Mouse (Mus musculus): ENCODE measurements around the gene Pgpep1. TPM values are rescaled to one million over a fixed set of nuclear protein-coding genes. Genes with fewer than 3 reads are reported as not detected.

The Pgpep1 gene
- total and polyA plus RNA-seq, 3 experiments, result 12.3 to 30.0 (median 22.9) TPM

GRCm38 (mm10) chr8:70653226-70653625 is 7.0 kb downstream of the Pgpep1 start:
- in situ Hi-C loops (cut with MboI; ENCODE audit: low pct_ligation_motif_present, low pct_unique_long_range_greater_than_20kb, low sequenced_read_pairs), result no loop called here
- DNase-seq (ENCODE audit: extremely low read depth), result peak; percentile 67

GRCm38 (mm10) chr8:70650351-70650750 is 9.8 kb downstream of the Pgpep1 start:
- Histone ChIP-seq H3K4me1 (ENCODE audit: control insufficient read depth in 1 of 2, insufficient read depth in 2 of 2) (peaks cover 32 to 74% of the 10 kb centered on the region in 2 experiments), H3K27me3 (replicated peaks) (no peaks in the 10 kb centered on the region), H3K4me3 (replicated peaks in 1 of 3; ENCODE audit: low read depth in 2 of 3, low read length in 2 of 3, poor library complexity in 1 of 3) (no peak overlapping the region), H3K36me3 (replicated peaks in 1 of 2; ENCODE audit: control insufficient read depth in 1 of 2, insufficient read depth in 1 of 2, low read length in 1 of 2) (peaks cover 26 to 67% of the 10 kb centered on the region in 2 experiments), H3K9me3 (replicated peaks; ENCODE audit: low read length) (no peaks in the 10 kb centered on the region), H3K4me2 (ENCODE audit: insufficient read depth, low read depth, poor library complexity, severe bottlenecking) (no peak overlapping the region), H3K27ac (ENCODE audit: insufficient read depth, low read depth) (no peak overlapping the region), H3K79me2 (replicated peaks; ENCODE audit: control insufficient read depth, extremely low read depth, insufficient read depth, poor library complexity, severe bottlenecking) (no peaks in the 10 kb centered on the region), H3K9ac (ENCODE audit: insufficient read depth, low read depth) (no peak overlapping the region)
- no peak for DNase-seq (ENCODE audit: extremely low read depth)
- no peak for TF ChIP-seq ZNF384 (IDR thresholded peaks at IDR 0.05; ENCODE audit: low read depth, low read length)
- TF ChIP-seq MYC (IDR thresholded peaks at IDR 0.05; ENCODE audit: low read depth, low read length), result no peak
- TF ChIP-seq CTCF (conservative IDR thresholded peaks at IDR 0.05 in 1 of 2, IDR thresholded peaks at IDR 0.05 in 1 of 2; ENCODE audit: low read depth in 2 of 2, low read length in 2 of 2), result no peak
- TF ChIP-seq MEF2A (IDR thresholded peaks at IDR 0.05; ENCODE audit: borderline replicate concordance, low read depth, low read length), result no peak
- TF ChIP-seq HCFC1 (IDR thresholded peaks at IDR 0.05; ENCODE audit: low read depth, low read length), result no peak
- TF ChIP-seq JUND (conservative IDR thresholded peaks at IDR 0.05; ENCODE audit: low read depth, low read length), result no peak
- dilution Hi-C loops (cut with MboI; ENCODE audit: extremely low pct_ligation_motif_present, extremely low pct_unique_long_range_greater_than_20kb, low sequenced_read_pairs), result no loop called here
- in situ Hi-C loops (cut with MboI; ENCODE audit: low pct_ligation_motif_present, low pct_unique_long_range_greater_than_20kb, low sequenced_read_pairs), result no loop called here

More at GRCm38 (mm10) chr8:70653226-70653625, 7.0 kb downstream of the Pgpep1 start:
- dilution Hi-C loops (cut with MboI; ENCODE audit: extremely low pct_ligation_motif_present, extremely low pct_unique_long_range_greater_than_20kb, low sequenced_read_pairs), result no loop called here
- peaks cover 5% of the 10 kb centered on the region; the same call in 1 of the 2 replicates for H3K79me2 ChIP-seq (replicated peaks; ENCODE audit: control insufficient read depth, extremely low read depth, insufficient read depth, poor library complexity, severe bottlenecking)
- H3K4me2 ChIP-seq (ENCODE audit: insufficient read depth, low read depth, poor library complexity, severe bottlenecking), result no peak overlapping the region
- H3K4me1 ChIP-seq (ENCODE audit: control insufficient read depth in 1 of 2, insufficient read depth in 2 of 2), result peaks cover 12 to 58% of the 10 kb centered on the region in 2 experiments
- TF ChIP-seq PAX5 (IDR thresholded peaks at IDR 0.05; ENCODE audit: low read length), result no peak
- TF ChIP-seq ZC3H11A (IDR thresholded peaks at IDR 0.05; ENCODE audit: low read depth, low read length), result 0 out of 2 replicates have a peak, but pooled peaks have one; percentile 22
- no peak for TF ChIP-seq POLR2A (IDR thresholded peaks at IDR 0.05; ENCODE audit: low read depth, low read length)
- TF ChIP-seq RCOR1 (conservative IDR thresholded peaks at IDR 0.05; ENCODE audit: low read depth, low read length), result no peak
- no peak for TF ChIP-seq EP300 (IDR thresholded peaks at IDR 0.05; ENCODE audit: low read length)
- no peak for TF ChIP-seq KAT2A (IDR thresholded peaks at IDR 0.05; ENCODE audit: insufficient replicate concordance, low read length)
- no peak for TF ChIP-seq MAX (IDR thresholded peaks at IDR 0.05; ENCODE audit: low read length)
- TF ChIP-seq SIN3A (IDR thresholded peaks at IDR 0.05; ENCODE audit: low read length), result no peak
- TF ChIP-seq CTCF (conservative IDR thresholded peaks at IDR 0.05 in 1 of 2, IDR thresholded peaks at IDR 0.05 in 1 of 2; ENCODE audit: low read depth in 2 of 2, low read length in 2 of 2), result peak; percentile 86 to 94
- no peak for TF ChIP-seq UBTF (IDR thresholded peaks at IDR 0.05; ENCODE audit: low read depth, low read length)
- no peak for TF ChIP-seq JUND (conservative IDR thresholded peaks at IDR 0.05; ENCODE audit: low read depth, low read length)
- no peak for TF ChIP-seq ELF1 (IDR thresholded peaks at IDR 0.05; ENCODE audit: low read depth, low read length)
- no peak for TF ChIP-seq E2F4 (IDR thresholded peaks at IDR 0.05; ENCODE audit: insufficient replicate concordance, low read depth, low read length)
- no peak for TF ChIP-seq ETS1 (conservative IDR thresholded peaks at IDR 0.05; ENCODE audit: low read depth, low read length)
- no peak for TF ChIP-seq POLR2AphosphoS2 (IDR thresholded peaks at IDR 0.05; ENCODE audit: low read depth, low read length)
- peak; percentile 86 for TF ChIP-seq MXI1 (IDR thresholded peaks at IDR 0.05; ENCODE audit: low read depth, low read length)
- TF ChIP-seq SMC3 (IDR thresholded peaks at IDR 0.05; ENCODE audit: low read depth, low read length), result peak; percentile 93
- TF ChIP-seq TBP (conservative IDR thresholded peaks at IDR 0.05; ENCODE audit: low read depth, low read length), result no peak
- no peak; the same call in 1 of the 2 replicates for TF ChIP-seq TCF12 (IDR thresholded peaks at IDR 0.05; ENCODE audit: low read depth, low read length)
- peak; percentile 83 for TF ChIP-seq RAD21 (IDR thresholded peaks at IDR 0.05; ENCODE audit: low read depth, low read length)
- 0 out of 2 replicates have a peak, but pooled peaks have one; percentile 6 for TF ChIP-seq NRF1 (IDR thresholded peaks at IDR 0.05; ENCODE audit: low read depth, low read length)
- TF ChIP-seq MAZ (IDR thresholded peaks at IDR 0.05; ENCODE audit: low read depth, low read length), result no peak
- TF ChIP-seq CHD1 (IDR thresholded peaks at IDR 0.05; ENCODE audit: low read depth, low read length), result no peak
- TF ChIP-seq CHD2 (IDR thresholded peaks at IDR 0.05; ENCODE audit: low read length), result no peak
- no peak for TF ChIP-seq ZKSCAN1 (IDR thresholded peaks at IDR 0.05; ENCODE audit: borderline replicate concordance, low read depth, low read length)
- no peaks in the 10 kb centered on the region for H3K27me3 ChIP-seq (replicated peaks)
- no peak overlapping the region for H3K27ac ChIP-seq (ENCODE audit: insufficient read depth, low read depth)
- peaks cover 30 to 85% of the 10 kb centered on the region in 2 experiments for H3K36me3 ChIP-seq (replicated peaks in 1 of 2; ENCODE audit: control insufficient read depth in 1 of 2, insufficient read depth in 1 of 2, low read length in 1 of 2)
- H3K4me3 ChIP-seq (replicated peaks in 1 of 3; ENCODE audit: low read depth in 2 of 3, low read length in 2 of 3, poor library complexity in 1 of 3), result no peak overlapping the region
- H3K9me3 ChIP-seq (replicated peaks; ENCODE audit: low read length), result no peaks in the 10 kb centered on the region
- no peak overlapping the region for H3K9ac ChIP-seq (ENCODE audit: insufficient read depth, low read depth)
